Mouse (Mus musculus): ENCODE data around the gene Hykk.
"Not testable (repeated sequence)": the region's sequence is repeated elsewhere in the genome, so short reads cannot be mapped to it uniquely, and the experiment has no call there.

Gene Hykk

GRCm38 (mm10) chr9:54917010-54917677 lies at the start of gene Hykk:
Hykk (plus strand) TSS chr9:54917283.
- DNase-seq: peak; percentile 87 to 92

- DNase-seq: no peak
Measured at GRCm38 (mm10) chr9:54878759-54879158, 38.3 kb upstream of the Hykk start.

- no peak for DNase-seq
Measured at GRCm38 (mm10) chr9:54892111-54892510, 25.0 kb upstream of the Hykk start.

- no peak for DNase-seq
Measured at GRCm38 (mm10) chr9:54897097-54897496, 20.0 kb upstream of the Hykk start.

GRCm38 (mm10) chr9:54909446-54909845 lies 7.6 kb upstream of the Hykk start:
- DNase-seq: no peak

GRCm38 (mm10) chr9:54915576-54915975 lies 1.5 kb upstream of the Hykk start:
- no peak for DNase-seq

GRCm38 (mm10) chr9:54916401-54916800 lies 682 bp upstream of the Hykk start:
- peak in 1 of 2 experiments; percentile 8 for DNase-seq

GRCm38 (mm10) chr9:54918191-54918590 lies 1.1 kb downstream of the Hykk start:
- DNase-seq: no peak

- DNase-seq: no peak
Measured at GRCm38 (mm10) chr9:54918781-54919180, 1.7 kb downstream of the Hykk start.

GRCm38 (mm10) chr9:54919946-54920345 lies 2.9 kb downstream of the Hykk start:
- DNase-seq: no peak

- DNase-seq: no peak
Measured at GRCm38 (mm10) chr9:54930741-54931140, 13.7 kb downstream of the Hykk start.

- DNase-seq: no peak
Measured at GRCm38 (mm10) chr9:54931765-54932164, 14.7 kb downstream of the Hykk start.

GRCm38 (mm10) chr9:54932379-54932778 lies 15.3 kb downstream of the Hykk start:
- DNase-seq: no peak

- no peak for DNase-seq
Measured at GRCm38 (mm10) chr9:54942071-54942470, 25.0 kb downstream of the Hykk start.

- no peak for DNase-seq
Measured at GRCm38 (mm10) chr9:54944467-54944866, 27.4 kb downstream of the Hykk start.

GRCm38 (mm10) chr9:54946256-54946655 lies 29.2 kb downstream of the Hykk start:
- no peak for DNase-seq

GRCm38 (mm10) chr9:54949465-54949864 lies 32.4 kb downstream of the Hykk start:
- DNase-seq: no peak

GRCm38 (mm10) chr9:54950162-54950561 lies 33.1 kb downstream of the Hykk start:
- not testable (repeated sequence) for DNase-seq

GRCm38 (mm10) chr9:54950575-54951321 lies 33.7 kb downstream of the Hykk start, which contains the start of the genes Psma4 and AY074887:
Psma4 (plus strand) TSS chr9:54950790.
AY074887 (minus strand) TSS chr9:54950998.
- DNase-seq: peak; percentile 94 to 97

GRCm38 (mm10) chr9:54961059-54961458 lies 44.0 kb downstream of the Hykk start:
- DNase-seq: no peak

- DNase-seq: no peak
Measured at GRCm38 (mm10) chr9:54963669-54964068, 46.6 kb downstream of the Hykk start.

GRCm38 (mm10) chr9:54969972-54970637 lies 53.0 kb downstream of the Hykk start:
- no peak for DNase-seq

- DNase-seq: no peak
Measured at GRCm38 (mm10) chr9:54980674-54981073, 63.6 kb downstream of the Hykk start, which contains the start of gene Chrna5. Chrna5 (plus strand) TSS chr9:54980880.
